Mouse (Mus musculus) erythroblast, embryonic 14.5 days (primary cell): ENCODE measurements at regions not wholly inside any gene's neighbourhood (a gene's known extent, or its start where the extent isn't known, plus 50 kb on each side); places are given as distances from the start of the nearest gene placed in this dataset.

Experiments
- GATA1 ChIP-seq: IDR thresholded peaks from 2 replicates; pipeline ENCODE4 v1.6.1; 2012; ENCODE audit warnings: low read length, inconsistent platforms, mixed read lengths
- TAL1 ChIP-seq: IDR thresholded peaks from 3 replicates; pipeline ENCODE4 v1.6.1; 2012; ENCODE audit warnings: low read length, inconsistent platforms, mixed read lengths

- no peak for TF ChIP-seq TAL1
- no peak for TF ChIP-seq GATA1
Measured at GRCm38 (mm10) chr1:76484193-76484592, 938.1 kb downstream of the Slc4a3 start.
